Mouse (Mus musculus) heart, adult 9 months (tissue): Measurements from ENCODE around the gene Izumo2.
A peak's percentile ranks its signal among the peaks of the same experiment; 100 is the strongest.

ENCODE experiments used
- DNase-seq, 2 experiments: peaks; one replicate each; pipeline ENCODE4 v3.0.0; 2022; ENCODE audit warnings: low spot score in 2 of 2

Izumo2 gene

DNA sequence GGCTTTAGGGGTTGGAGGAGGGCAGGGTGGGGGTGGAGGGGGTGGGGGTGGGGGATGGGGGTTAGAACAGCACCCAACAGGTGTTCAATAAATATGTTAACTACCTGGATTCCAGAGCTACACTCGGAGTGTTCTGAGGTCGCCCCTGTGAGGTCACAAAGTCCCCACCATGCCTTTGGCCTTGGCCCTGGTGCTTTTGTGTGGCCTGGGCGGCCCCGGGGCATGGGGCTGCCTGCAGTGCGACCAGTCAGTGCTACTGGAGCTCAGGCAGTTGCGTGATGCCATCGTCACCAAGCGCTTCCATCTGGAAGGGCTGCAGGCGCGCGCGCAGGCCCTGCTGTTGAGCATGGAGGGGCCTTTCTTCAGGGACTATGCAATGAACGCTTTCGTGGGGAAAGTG is at the start of gene Izumo2:
Gene Izumo2 (plus strand): TSS at position 169 of the 400 bp plus-strand sequence.
- DNase-seq, result no peak

DNA sequence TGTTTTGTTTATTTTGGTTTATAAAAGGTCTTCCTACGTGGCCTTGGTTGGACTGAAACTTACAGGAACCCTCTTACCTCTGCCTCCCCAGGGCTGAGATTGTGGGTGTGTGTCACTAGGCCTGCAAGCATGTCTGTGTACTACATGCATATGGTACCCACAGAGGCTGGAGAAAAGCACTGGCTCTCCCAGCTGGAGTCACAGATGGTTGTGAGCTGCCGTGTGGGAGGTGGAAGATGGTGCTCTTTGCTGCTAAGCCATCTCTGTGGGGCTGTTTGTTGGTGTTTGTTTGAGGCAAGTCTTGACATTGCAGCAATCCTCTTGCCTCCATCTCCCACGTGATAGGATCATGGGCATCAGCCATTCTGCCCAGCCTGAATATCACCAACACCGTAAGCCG is 47.3 kb upstream of the Izumo2 start:
- DNase-seq, result no peak

DNA sequence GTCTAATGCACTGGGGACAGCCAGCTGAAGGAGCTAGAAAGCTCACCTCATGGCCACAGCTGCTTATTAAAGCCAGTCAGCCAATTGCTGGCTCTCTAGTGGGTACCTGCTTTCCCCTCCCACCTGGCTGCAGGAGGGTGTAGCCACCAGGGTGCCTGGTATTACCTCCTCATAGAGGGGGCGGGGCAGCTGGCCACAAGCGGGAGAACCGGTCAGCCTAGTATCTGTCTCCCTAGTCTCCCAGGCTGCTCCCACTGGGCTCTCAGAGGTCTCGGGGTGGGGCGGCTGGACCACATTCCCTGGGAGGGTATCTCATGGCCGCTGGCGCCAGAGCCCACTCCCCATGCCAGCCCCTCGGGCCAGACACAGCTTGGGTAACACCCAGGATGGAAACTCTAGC is 46.4 kb upstream of the Izumo2 start:
- no peak for DNase-seq

DNA sequence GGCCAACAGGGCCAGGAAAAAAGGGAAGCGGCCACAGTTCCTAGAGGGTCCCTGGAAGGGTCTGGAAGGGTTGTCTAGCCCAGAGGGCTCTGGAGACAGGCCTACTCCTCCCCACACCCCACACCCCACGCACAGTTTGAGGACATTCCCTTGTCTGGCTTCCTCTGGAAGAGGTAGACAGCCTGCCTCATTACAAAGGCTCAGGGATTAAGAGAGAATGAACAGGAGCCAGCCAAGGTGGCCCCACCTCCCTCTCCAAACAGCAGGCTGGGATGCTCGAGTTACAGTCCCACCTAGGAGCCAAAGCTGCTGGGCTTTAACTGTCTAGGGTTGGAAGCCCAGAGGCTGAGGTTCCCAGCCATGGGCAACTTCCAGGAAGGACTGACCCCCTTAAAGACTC is 46.0 kb upstream of the Izumo2 start:
- DNase-seq, result no peak

DNA sequence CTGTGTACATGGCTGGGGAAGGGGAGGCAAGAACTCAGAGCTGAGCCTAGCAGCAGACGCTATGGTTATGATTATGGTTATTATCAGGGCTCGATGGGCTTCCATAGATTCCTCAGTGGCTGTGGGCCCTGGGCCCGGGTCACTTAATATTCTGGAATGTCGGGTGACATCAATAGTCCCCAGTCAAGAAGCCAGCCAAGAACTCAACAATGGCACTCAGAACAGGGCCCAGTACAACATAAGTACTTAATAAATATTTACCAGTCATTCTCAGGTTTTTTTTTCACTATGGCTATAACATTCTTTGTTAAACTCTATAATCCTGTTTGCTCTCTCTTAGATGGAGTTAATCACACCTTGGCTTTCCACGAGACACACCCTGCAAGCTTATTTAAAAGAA is 45.0 kb upstream of the Izumo2 start:
- DNase-seq, result no peak

DNA sequence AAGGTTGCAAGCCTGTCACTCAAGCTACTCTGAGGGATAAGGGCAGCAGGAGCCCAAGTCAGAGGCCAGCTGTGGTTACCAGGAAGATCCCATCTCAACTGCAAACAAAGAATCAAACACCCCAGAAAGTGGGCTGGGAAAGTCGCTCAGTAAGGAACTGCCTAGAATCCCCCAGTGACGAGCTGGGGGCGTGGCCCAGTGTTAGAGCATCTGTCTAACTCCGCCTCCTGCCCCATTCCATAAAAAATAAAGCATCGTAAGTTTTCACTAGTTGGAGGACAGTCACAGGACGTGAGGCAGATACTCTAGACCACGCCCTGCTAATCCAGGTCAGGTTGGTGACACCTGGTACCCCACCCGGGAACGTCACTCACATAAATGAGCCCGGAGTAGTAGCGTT is 43.8 kb upstream of the Izumo2 start:
- DNase-seq, result no peak

DNA sequence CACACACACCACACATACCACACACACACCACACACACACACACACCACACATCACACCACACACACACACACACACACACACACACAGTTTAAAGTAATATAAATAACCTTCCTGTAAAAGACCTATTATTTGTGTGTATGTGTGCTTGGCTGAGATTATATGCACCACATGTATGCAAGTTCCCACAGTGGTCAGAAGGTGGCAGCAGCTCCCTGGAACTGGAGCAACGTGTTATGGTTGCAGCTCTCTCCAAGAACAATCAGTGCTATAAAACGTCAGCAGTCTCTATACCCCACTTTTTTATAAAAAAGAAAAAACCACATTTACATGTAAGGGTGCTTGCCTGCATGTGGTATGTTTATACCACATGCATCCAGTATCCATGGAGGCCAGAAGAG is 42.1 kb upstream of the Izumo2 start:
- DNase-seq, result no peak

DNA sequence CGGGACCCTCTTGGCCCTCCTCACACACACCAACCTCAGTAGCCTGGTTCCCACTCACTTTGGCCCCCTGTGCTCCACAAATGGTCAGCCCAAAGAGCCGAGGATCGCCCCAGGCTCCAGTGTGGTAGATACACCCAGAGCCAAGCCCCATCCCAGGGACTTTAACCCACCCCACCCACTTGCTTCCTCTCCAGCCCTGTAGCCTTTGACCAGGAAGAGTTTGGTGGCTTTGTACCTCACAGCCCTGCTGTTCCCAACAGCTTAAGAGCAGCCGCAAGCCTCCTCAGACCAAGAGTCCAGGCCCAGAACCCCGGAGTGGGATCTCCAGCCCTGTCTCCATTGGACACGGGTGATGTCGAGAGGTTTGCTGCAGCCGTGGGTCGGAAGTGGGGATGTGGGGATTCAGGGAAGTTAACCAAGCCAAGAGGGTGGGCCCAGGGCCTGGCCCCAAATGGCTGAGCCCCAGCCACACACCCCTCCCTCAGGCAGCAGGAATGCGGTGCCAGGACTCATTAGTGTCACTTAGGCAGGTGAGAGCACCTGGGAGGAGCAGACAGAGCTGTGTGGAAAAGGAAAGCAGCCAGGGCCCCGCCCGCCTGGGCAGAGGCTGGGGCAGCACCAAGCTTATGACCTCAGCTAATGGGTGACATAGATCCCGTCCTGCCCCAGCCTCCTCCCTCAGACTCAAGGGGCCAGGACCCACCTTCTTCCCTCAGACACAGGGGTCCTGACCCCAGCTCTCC is 40.4 kb upstream of the Izumo2 start:
- DNase-seq, result no peak

DNA sequence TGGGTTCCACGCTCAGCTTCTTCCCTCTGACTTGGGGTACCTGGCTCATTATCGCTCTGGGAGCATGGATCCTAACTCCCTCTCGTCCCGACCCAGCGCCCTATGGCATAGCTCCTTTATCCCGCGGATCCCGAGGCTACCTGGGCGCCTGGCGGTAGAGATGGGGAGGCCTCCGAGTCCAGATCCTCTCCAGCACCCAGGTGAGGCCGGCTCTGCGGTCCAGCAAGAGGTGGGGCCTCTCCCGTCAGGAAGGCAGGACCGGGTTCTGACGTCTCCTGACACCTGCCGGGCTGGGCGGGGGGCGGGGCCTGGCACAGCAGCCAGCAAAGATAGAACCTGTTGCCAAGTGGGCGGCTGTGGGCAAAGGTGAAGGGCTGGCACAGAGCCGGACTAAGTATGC is 39.4 kb upstream of the Izumo2 start:
- no peak for DNase-seq

DNA sequence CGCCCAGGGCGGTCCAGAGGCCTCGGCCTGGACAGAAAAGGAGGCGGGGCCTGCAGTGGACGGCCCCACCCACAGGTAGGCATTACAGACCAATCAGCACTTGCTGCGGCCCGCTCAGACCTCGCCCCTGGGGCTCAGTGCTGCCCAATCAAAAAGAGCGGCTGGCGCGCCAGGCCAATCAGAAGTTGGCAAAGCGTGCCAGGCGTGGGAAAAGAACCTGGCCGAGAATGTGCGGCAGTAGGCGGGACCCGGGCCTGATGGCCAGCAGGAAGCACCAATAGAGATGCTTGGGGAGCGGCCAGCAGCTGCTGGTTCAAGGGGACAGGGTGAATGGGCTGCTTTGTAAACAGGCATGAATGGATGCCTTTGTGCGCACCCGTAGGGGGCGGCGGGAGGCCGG is 37.7 kb upstream of the Izumo2 start, which contains the start of gene Myh14:
Gene Myh14 (minus strand): TSS at position 41 of the 400 bp plus-strand sequence.
- DNase-seq, result peak; percentile 86 to 88

DNA sequence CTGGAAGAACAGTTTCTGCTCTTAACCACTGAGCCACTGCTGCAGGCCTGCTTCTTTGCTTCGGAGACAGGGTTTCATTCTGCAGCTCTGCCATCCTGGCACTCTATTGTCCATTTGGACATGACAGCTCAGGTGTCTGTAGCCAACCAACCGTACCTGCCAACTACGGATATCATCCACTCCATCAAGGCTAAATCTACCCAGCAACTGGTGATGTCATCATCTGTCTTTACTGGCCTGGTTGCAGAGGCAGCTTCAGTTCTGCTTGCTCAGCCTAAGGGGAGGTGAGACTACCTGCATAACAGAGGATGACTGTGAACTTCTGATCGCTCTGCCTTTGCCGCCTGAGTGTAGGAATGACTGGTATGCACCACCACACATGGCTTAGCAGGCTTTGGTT is 36.3 kb upstream of the Izumo2 start:
- DNase-seq, result no peak

DNA sequence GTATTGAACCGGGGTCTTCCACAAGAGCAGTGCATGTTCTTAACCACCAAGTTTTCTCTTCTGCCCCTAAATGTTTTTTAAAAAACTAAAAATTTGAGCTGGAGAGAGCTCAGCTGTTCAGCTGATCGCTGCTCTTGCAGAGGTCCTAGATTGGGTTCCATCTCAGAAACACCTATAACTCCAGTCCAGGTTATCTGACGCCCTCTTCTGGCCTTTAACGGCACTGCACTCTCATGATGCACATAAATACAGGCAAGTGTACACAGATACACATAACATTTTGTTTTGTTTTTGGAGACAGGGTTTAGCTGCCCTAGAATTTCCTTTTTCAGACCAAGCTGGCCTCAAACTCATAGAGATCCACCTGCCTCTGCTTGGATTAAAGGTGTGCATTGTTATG is 34.0 kb upstream of the Izumo2 start:
- DNase-seq, result no peak

DNA sequence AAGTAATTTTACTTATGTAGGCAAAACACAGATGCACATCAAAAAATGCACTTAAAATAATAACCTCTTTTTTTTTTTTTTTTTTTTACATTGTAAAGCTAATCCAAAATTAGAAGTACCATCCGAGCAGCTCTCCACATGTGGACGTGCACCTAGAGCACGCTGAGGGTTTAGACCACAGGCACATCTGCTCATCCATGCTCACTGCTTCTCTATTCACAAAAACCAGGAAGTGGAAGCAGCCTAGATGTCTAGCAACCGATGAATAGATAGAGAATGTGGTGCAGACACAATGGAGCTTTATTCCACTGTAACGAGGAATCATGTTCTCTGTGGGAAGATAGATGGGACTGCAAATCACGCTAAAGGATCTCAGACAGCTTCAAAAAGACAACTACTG is 33.4 kb upstream of the Izumo2 start:
- no peak for DNase-seq

DNA sequence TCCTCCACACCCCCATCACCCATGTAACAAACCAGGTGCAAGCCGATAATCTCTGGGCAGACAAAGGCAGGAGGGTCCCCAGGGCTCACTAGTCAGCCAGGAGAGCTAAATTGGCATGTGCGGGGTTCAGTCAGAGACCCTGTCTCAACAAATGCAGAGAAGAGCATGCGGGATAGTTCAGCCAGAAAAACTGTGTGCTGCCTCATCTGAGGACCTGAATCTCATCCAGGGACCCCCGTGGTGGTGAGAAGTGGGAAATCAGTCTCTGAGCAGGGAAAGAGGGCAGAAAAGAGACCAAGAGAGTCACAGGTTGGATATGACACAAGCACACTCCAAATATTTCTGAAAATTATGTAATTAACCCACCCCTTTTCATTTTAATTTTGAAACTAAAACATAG is 32.4 kb upstream of the Izumo2 start:
- DNase-seq, result no peak

DNA sequence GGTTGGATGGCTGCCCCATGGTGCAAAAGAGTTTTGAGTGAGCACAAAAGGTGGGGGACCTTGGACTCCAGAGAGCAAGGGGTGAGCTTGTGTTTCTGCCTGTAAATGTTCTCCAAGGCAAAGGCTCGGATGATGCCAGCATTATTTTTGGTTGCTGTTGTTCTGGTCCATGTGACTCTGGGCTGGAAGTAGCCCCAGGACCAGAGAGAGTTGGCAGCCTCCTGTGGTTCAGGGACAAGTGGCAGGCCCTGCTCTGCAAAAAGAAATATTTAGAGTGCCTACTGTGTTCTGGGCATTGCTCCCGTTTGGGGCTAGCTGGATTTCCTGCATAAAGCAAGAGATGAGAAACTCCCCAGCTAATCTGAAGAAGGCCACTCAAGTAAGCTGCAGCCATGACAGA is 31.9 kb upstream of the Izumo2 start:
- DNase-seq, result peak; percentile 72 to 75

DNA sequence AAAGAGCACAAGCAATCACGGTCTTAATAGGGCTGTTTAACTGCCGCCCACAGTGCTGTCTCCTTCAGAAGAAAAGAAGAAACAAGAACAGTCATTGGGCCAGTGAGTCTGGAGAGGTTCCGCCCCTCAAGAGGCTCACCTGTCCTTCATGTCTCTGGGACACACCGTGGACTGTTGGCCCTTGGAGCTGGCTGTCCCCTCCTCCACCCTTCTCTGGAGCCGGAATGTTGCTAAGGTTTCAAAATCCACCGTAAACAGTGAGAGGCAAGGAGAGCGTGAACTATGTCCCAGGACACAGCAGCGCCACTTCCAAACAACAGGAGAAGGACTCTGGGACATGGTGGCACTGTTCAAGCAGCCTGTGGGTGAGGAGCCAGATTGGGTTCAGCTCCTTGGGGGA is 24.9 kb upstream of the Izumo2 start:
- DNase-seq, result peak; percentile 39 to 70

DNA sequence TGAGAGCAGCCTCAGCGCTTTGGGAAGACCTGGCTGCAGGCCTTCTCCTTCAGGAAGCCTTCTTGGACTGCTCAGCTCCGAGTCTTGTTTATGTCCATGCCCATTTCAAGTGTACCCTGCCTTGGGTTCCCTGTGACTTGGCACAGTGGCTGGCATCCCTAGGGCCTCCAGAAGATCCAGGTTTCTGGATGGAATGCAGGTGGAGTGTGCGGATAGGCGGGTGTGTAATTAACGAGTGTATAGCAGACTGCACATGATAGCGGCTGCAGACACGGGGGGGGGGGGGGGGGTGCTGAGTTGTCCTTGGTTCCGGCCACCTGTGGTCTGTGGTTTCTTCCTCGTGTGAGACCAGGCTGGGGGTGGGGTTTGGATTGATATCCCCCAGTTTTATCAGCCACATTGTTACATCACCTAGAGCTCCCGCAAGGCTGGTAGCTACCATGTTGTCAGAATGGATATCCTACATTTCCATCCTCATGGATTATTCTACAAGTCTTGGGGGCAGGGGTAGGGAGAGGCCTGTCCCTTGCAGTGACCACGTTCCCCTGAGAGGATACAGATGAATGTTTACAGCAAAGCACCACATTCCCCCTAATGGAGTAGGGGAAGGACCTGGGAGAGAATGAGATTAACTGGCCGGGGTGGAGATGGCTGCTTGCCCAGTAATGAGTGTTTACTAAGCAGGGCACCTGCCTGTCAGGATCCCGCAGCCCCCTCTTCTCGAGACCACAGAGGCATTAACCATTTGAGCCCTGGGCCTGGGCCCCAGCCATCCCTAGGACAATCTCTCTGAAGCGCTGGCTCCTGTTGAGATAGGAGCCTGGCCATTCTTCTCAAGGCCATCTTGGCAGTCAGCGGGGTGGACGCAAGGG is 22.8 kb upstream of the Izumo2 start:
- DNase-seq, result peak in 1 of 2 experiments; percentile 23

DNA sequence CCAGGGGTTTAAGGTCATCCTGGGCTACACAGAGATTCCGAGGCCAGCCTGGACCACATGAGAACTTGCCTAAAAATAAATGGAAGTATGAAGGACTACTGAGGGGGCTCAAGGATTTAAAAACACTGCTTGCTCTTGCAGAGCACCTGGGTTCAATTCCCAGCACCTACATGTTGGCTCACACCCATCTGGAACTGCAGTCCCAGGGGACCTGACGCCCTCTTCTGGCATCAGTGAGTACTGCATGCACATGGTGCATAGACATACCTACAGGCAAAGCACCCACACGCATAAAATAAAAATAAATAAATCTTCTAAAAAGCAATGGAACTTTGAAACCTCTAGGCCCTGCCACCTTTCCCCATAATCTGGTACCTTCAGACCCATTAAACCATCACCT is 19.7 kb upstream of the Izumo2 start:
- no peak for DNase-seq

DNA sequence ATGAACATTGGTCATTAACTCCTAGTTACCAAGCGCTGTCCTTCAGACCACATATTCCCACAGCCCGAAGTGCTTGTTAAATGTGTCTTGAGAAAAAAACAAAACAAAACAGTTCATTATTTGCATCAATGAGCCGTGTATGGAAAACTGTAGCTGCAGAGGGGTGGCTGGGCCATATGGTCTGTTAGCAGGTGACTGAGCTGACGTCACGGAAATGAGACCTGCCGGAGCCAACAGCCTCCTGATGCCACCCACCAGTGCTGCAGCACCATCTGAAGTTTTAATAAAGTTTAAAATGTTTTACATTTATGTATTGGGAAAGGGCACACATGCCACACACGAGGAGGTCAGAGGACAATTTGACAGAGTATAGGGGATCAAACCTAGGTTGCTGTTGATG is 19.2 kb upstream of the Izumo2 start:
- DNase-seq, result no peak

DNA sequence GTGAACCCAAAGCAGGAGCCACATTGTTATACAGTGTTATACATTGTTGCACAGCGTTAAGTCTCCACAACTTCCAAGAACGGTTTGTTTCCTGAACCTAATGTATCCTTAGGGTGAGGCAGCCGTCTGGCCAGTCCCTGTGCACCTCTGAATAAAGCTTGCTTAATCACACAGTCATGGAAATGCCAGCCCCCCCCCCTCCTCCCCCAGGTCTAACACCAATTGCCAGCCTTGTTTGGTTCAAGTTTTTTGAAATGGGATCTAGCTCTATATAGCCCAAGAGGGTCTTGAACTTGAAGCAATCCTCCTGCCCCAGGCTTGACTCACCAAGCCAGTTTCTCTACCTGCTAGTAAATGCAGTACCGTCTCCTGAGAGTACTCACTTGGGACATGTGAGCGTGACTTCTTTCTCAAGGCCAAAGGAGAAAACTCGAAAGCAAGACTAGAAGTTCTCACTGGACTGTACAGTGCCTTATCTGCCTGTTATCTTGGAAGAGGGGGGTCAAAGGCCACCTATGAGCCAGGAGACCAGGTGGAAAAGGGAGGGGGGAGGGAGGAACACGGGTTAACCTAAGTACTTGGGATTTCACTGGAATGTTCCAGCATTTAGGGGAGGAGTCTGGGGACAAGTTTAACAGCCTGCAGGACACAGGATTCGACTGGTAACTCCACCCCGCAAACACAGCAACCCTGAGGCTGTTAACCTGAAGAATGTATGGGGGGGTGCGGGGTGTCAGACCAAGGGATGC is 14.9 kb upstream of the Izumo2 start:
- DNase-seq, result no peak

DNA sequence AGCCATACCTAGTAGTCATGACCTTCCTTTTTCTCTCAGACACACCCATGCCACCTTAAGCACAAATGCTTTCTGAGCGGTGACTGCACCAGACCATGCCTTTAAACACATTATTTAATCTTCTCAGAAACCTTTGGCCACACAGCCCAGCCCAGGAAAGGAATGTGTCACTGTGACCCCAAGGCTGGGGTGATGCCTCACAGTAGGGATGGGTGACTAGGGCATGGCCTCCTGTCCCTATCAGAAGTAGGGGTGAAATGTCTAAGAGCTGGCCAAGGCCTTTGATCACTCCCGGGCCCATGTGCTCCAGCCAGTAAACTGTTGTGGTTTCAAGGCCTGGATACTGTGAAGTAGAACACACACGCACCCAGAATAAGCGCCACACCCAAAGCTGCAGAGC is 13.3 kb upstream of the Izumo2 start:
- DNase-seq, result no peak

DNA sequence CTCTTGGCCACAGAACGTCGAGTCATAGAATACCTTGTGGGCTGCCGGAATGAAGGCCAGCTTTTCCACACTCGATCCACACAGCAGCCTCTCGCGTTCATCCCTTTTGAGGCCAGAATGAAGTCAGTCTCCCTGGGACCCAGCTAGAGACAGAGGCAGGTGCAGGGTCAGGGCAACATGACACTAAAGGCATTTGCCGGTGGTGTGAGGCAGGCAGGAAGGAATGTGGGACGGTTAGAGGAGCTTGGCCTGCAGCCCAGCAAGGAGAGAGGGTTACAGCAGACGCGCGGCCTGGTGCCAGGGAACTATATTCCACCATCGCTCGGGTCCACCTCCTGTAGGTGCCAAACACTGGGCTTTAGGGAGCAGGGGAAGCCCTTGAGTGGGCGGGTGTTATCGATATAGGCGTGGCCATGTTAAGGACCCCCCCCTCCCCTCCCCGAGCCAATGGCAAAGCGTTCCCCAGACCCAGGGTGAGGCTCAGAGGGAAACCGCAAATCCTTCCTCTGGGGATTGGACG is 11.3 kb upstream of the Izumo2 start:
- DNase-seq, result peak; percentile 46 to 76
